Mouse (Mus musculus) megakaryocyte, embryonic 14.5 days (primary cell): ENCODE results near the gene Ppif.

Experiments
- FLI1 ChIP-seq: IDR thresholded peaks from 2 replicates; pipeline ENCODE4 v1.6.1; 2012; ENCODE audit warnings: low read length, inconsistent platforms, mixed read lengths
- GATA1 ChIP-seq: IDR thresholded peaks from 3 replicates; pipeline ENCODE4 v1.6.1; 2012; ENCODE audit warnings: mixed read lengths, low read length, inconsistent platforms, borderline replicate concordance

DNA sequence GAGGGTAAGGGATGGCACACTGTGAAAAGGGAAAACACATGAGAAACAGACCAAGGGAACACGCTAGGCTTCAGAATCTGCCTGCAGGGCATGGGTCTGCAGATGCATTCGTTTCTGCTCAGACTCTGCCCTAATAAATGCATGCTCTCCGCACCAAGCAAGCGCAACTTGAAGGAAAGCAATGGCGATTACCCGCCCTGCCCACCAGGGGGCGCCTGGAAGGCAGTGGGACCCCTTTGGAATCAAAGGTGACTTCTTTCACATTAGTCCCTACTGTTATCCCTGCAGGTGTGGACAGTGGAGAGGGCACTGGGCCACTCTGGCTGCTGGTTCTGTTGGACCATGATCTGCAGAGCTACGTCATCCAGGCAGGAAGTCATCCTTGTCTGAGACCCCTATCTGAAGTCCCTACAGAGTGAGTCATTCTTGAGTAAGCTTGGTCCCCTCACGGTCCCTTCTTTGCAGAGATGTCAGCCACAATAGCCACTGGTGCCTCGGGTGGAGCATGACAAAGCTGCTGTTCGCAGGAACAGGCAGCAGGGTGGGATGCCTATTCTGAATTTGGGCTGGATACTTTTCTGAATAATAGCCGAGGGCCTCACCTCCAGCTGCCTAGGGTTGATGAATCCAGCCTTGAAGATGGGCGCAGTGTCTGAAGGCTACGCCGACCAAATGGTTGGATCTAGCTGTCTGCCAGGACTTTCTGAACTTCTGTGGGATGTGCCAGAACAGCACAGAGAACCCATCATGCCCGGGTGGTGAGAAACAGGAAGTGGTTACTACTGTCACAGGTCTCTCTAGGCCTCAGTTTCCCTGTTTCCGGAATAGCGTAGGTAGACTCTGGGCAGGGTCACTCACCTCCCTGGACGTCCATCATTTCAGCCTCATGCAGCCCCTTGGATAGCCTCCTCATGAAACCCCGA lies 32.5 kb downstream of the Ppif start:
- TF ChIP-seq GATA1 (no peak), FLI1 (no peak)
